Comparison of ENCODE assay signal across 19 mouse cellular contexts in genomic region chr13:17146441-17146992, GRCm38 (mm10).
"Had no signal": no experiment of that assay in that cellular context is flagged by ENCODE, and none has a peak within 500 bp of the region (broad histone marks: within the 10 kb centered on the region; RNA-seq: fewer than 3 reads in every experiment).

No protein-coding gene starts in this region.

- H3K4me1 ChIP-seq: limb, embryonic 12.5 days; limb, embryonic 15.5 days; liver, embryonic 12.5 days; liver, embryonic 15.5 days; midbrain, embryonic 12.5 days; midbrain, embryonic 15.5 days; neural tube, embryonic 13.5 days had no signal

- H3K9me3 ChIP-seq: limb, embryonic 12.5 days; limb, embryonic 15.5 days; liver, embryonic 12.5 days; liver, embryonic 15.5 days; midbrain, embryonic 12.5 days; midbrain, embryonic 15.5 days; neural tube, embryonic 13.5 days had no signal

- H3K4me3 ChIP-seq: limb, embryonic 12.5 days; limb, embryonic 15.5 days; liver, embryonic 12.5 days; liver, embryonic 15.5 days; midbrain, embryonic 12.5 days; midbrain, embryonic 15.5 days; neural tube, embryonic 13.5 days had no signal

- H3K36me3 ChIP-seq: limb, embryonic 12.5 days; limb, embryonic 15.5 days; liver, embryonic 12.5 days; liver, embryonic 15.5 days; midbrain, embryonic 12.5 days; midbrain, embryonic 15.5 days; neural tube, embryonic 13.5 days had no signal

- H3K27ac ChIP-seq: kidney, postnatal 0 days; limb, embryonic 12.5 days; limb, embryonic 15.5 days; liver, embryonic 12.5 days; liver, embryonic 15.5 days; midbrain, embryonic 12.5 days; midbrain, embryonic 15.5 days; neural tube, embryonic 13.5 days; stomach, postnatal 0 days had no signal

- DNase-seq: kidney, adult 2 months; kidney, postnatal 36 days; left cerebral cortex, postnatal 4 days; lung, adult 18-20 months; lung, postnatal 10 days; lung, postnatal 4 days; thymus, adult 2 months; thymus, postnatal 14 days; thymus, postnatal 4 days had no signal

- H3K27me3 ChIP-seq: limb, embryonic 12.5 days; limb, embryonic 15.5 days; liver, embryonic 12.5 days; liver, embryonic 15.5 days; midbrain, embryonic 12.5 days; midbrain, embryonic 15.5 days; neural tube, embryonic 13.5 days had no signal

- H3K4me2 ChIP-seq: limb, embryonic 12.5 days; limb, embryonic 15.5 days; liver, embryonic 12.5 days; liver, embryonic 15.5 days; midbrain, embryonic 12.5 days; midbrain, embryonic 15.5 days; neural tube, embryonic 13.5 days had no signal

- H3K9ac ChIP-seq: limb, embryonic 12.5 days; limb, embryonic 15.5 days; liver, embryonic 12.5 days; liver, embryonic 15.5 days; midbrain, embryonic 12.5 days; midbrain, embryonic 15.5 days; neural tube, embryonic 13.5 days had no signal

- ATAC-seq: intestine, postnatal 0 days; liver, embryonic 12.5 days; midbrain, embryonic 15.5 days had no signal
